25 mouse cellular contexts compared by ENCODE assay signal in the genomic region with DNA sequence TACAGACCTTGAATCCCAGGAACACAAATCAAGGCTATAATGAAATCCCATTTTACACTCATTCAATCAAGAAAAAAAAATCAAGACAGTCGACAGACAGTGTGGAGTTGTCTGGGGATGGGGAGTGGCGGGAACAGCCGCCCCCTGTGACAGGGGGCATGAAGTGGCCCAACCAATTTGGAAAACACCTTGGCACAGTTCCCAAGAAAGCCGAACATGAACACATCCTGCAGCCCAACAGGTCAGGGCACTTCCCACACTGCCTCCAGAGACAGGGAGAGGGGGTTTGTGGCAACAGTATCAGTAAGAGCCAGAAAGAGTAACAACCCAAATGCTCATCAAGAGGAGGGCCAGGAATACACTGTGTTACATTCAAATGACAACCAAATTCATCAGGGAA.
DNase-seq lines count a peak whose midpoint lies in the region; ATAC-seq and TF ChIP-seq lines count a peak whose summit lies in the region.
"Had no signal": no experiment of that assay in that cellular context is flagged by ENCODE, and none has a peak within 500 bp of the region (broad histone marks: within the 10 kb centered on the region; RNA-seq: fewer than 3 reads in every experiment).

No protein-coding gene starts in this region.

- no peak for TF ChIP-seq CTCF in hindbrain, postnatal 0 days (IDR thresholded peaks at IDR 0.05; ENCODE audit: low read depth)
- TF ChIP-seq CTCF in lung, embryonic 14.5 days (IDR thresholded peaks at IDR 0.05; ENCODE audit: low read depth), result no peak
- TF ChIP-seq CTCF in cortical plate, adult 2 months (IDR thresholded peaks at IDR 0.05; ENCODE audit: extremely low read depth, insufficient read depth, low read length), result no peak

- no peaks in the 10 kb centered on the region for H3K27me3 ChIP-seq in hindbrain, postnatal 0 days (ENCODE audit: insufficient read depth, low read length)
- peaks cover 22% of the 10 kb centered on the region for H3K27me3 ChIP-seq in hindbrain, embryonic 12.5 days
- peaks cover 26% of the 10 kb centered on the region for H3K27me3 ChIP-seq in lung, embryonic 14.5 days (ENCODE audit: insufficient read depth, low read length)
- H3K27me3 ChIP-seq: hindbrain, embryonic 15.5 days had no signal

- 0 out of 2 replicates have a peak overlapping the region, but pooled peaks have one; percentile 5 for H3K4me2 ChIP-seq in hindbrain, postnatal 0 days (ENCODE audit: low read depth, low read length)
- H3K4me2 ChIP-seq in hindbrain, embryonic 12.5 days (replicated peaks), result no peak overlapping the region
- H3K4me2 ChIP-seq in lung, embryonic 14.5 days, result no peak overlapping the region
- H3K4me2 ChIP-seq: embryonic facial prominence, embryonic 13.5 days; forebrain, embryonic 12.5 days; forebrain, embryonic 15.5 days; hindbrain, embryonic 15.5 days had no signal

- no peaks in the 10 kb centered on the region for H3K36me3 ChIP-seq in hindbrain, postnatal 0 days (ENCODE audit: insufficient read depth, low read length)
- H3K36me3 ChIP-seq in hindbrain, embryonic 12.5 days, result no peaks in the 10 kb centered on the region
- no peaks in the 10 kb centered on the region for H3K36me3 ChIP-seq in lung, embryonic 14.5 days (ENCODE audit: insufficient read depth)
- H3K36me3 ChIP-seq: embryonic facial prominence, embryonic 10.5 days; embryonic facial prominence, embryonic 13.5 days; forebrain, embryonic 12.5 days; forebrain, embryonic 15.5 days; heart, embryonic 10.5 days; hindbrain, embryonic 15.5 days had no signal

- H3K4me3 ChIP-seq in hindbrain, postnatal 0 days (ENCODE audit: low read length), result no peak overlapping the region
- H3K4me3 ChIP-seq in hindbrain, embryonic 12.5 days, result no peak overlapping the region
- no peak overlapping the region for H3K4me3 ChIP-seq in lung, embryonic 14.5 days (ENCODE audit: low read depth, low read length)
- H3K4me3 ChIP-seq in cortical plate, adult 2 months (ENCODE audit: insufficient read depth, low read length), result peak overlapping the region; percentile 4
- H3K4me3 ChIP-seq: embryonic facial prominence, embryonic 10.5 days; embryonic facial prominence, embryonic 13.5 days; erythroblast, embryonic 14.5 days; forebrain, embryonic 12.5 days; forebrain, embryonic 15.5 days; heart, adult 2 months; heart, embryonic 10.5 days; hindbrain, embryonic 15.5 days had no signal

- H3K4me1 ChIP-seq in hindbrain, postnatal 0 days (ENCODE audit: insufficient read depth, low read length), result peaks cover 19% of the 10 kb centered on the region
- H3K4me1 ChIP-seq in hindbrain, embryonic 12.5 days, result peaks cover 47% of the 10 kb centered on the region
- peaks cover 6% of the 10 kb centered on the region for H3K4me1 ChIP-seq in lung, embryonic 14.5 days (ENCODE audit: insufficient read depth)
- peaks cover 2% of the 10 kb centered on the region; the same call in 1 of the 2 replicates for H3K4me1 ChIP-seq in cortical plate, adult 2 months (ENCODE audit: control insufficient read depth, insufficient read depth, low read length)

- H3K27ac ChIP-seq in hindbrain, postnatal 0 days, result no peak overlapping the region
- no peak overlapping the region for H3K27ac ChIP-seq in hindbrain, embryonic 12.5 days
- H3K27ac ChIP-seq in lung, embryonic 14.5 days (ENCODE audit: low read depth), result no peak overlapping the region
- no peak overlapping the region for H3K27ac ChIP-seq in cortical plate, adult 2 months (ENCODE audit: insufficient read depth, low read length)
- H3K27ac ChIP-seq: embryonic facial prominence, embryonic 10.5 days; embryonic facial prominence, embryonic 13.5 days; forebrain, embryonic 12.5 days; heart, adult 2 months; heart, embryonic 10.5 days had no signal

- no peak overlapping the region for H3K9ac ChIP-seq in hindbrain, postnatal 0 days (replicated peaks; ENCODE audit: low read length)
- no peak overlapping the region for H3K9ac ChIP-seq in hindbrain, embryonic 12.5 days
- H3K9ac ChIP-seq in lung, embryonic 14.5 days, result no peak overlapping the region
- H3K9ac ChIP-seq: embryonic facial prominence, embryonic 13.5 days; forebrain, embryonic 12.5 days; forebrain, embryonic 15.5 days; hindbrain, embryonic 15.5 days had no signal

- DNase-seq in hindbrain, postnatal 0 days (ENCODE audit: low spot score), result no peak
- peak; percentile 59 for DNase-seq in lung, embryonic 14.5 days
- no peak for DNase-seq in lung, postnatal 25 days (ENCODE audit: low spot score)
- DNase-seq in thymus, postnatal 25 days, result no peak
- DNase-seq: adrenal gland, adult 2 months; adrenal gland, postnatal 14 days; cerebellum, adult 11 months; cerebellum, adult 2 months; cerebellum, adult 9-11 months; cerebellum, postnatal 25 days; embryo, embryonic 11 days; gastrocnemius, postnatal 25 days; heart, adult 2 months; heart, postnatal 10 days; heart, postnatal 36 days had no signal

- 43% methylated on average over 4 of the region's 4 CpGs for WGBS in hindbrain, postnatal 0 days
- WGBS in hindbrain, embryonic 12.5 days, result 73% methylated on average over 4 of the region's 4 CpGs
- 39% methylated on average over 4 of the region's 4 CpGs for WGBS in lung, embryonic 14.5 days

- no peak for ATAC-seq in hindbrain, postnatal 0 days
- no peak for ATAC-seq in hindbrain, embryonic 12.5 days (ENCODE audit: low FRiP score)
- ATAC-seq in lung, embryonic 14.5 days (ENCODE audit: insufficient read depth), result no peak
- ATAC-seq: CD4-positive, CD25-positive, alpha-beta regulatory T cell, adult 4 months; forebrain, embryonic 15.5 days had no signal

- no peaks in the 10 kb centered on the region for H3K9me3 ChIP-seq in hindbrain, postnatal 0 days (ENCODE audit: low read length)
- no peaks in the 10 kb centered on the region for H3K9me3 ChIP-seq in hindbrain, embryonic 12.5 days (replicated peaks)
- H3K9me3 ChIP-seq in lung, embryonic 14.5 days (ENCODE audit: low read depth, low read length), result no peaks in the 10 kb centered on the region
- H3K9me3 ChIP-seq: embryonic facial prominence, embryonic 10.5 days; embryonic facial prominence, embryonic 13.5 days; forebrain, embryonic 12.5 days; forebrain, embryonic 15.5 days; heart, embryonic 10.5 days; hindbrain, embryonic 15.5 days had no signal

- TF ChIP-seq POLR2A in cortical plate, adult 2 months (IDR thresholded peaks at IDR 0.05; ENCODE audit: extremely low read depth, insufficient read depth, low read length), result no peak
